Mouse (Mus musculus) kidney, postnatal 10 days (tissue): ENCODE data around the gene Lrig2.

ENCODE experiments used
- DNase-seq: peaks from one replicate; pipeline ENCODE4 v3.0.0; 2021; ENCODE audit warnings: mixed read lengths

Gene Lrig2

DNA sequence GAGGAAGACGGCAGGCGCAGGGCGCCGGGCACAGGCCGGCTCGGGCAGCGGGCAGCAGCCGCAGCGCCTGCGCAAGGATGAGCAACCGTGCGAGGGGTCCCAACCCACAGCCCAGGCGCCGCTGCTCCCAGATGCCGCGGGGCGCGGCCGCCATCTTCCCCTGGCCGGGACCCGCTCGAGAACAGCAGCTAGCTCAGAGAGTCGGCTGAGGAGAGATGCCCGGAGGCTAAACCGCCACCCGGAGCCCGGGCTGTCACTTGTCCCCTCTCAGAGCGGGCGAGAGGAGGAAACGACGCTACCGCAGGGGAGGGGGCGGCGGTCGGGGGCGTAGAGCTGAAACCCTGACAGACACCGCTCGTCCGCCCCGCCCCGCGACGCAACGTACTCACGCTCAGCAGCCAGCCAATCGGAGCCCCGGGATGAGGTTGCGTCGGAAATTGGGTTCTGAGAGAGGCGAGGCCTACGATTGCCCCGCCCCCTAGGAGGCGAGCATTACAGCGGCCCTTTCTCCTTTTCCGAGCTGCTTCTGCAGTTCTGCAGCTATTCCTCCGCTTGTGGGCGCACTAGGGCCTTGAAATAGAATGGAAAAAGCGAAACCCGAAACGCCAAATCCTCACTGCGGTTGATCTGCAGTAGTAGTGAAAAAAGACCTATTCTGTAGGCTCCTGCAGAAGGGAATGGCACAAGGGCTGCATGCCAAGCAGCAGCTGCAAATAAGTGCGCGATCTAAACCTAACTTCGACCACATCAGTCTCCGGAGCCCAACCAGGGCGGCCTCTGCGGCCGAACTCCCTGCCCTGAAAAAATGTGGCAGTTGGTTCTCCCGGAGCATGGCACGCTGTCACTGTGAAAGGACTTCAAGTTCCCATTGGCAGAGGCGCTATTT is at the start of gene Lrig2:
TSS of gene Lrig2 (minus strand) at position 381 of the 886 bp plus-strand sequence.
- DNase-seq, result peak; percentile 99

DNA sequence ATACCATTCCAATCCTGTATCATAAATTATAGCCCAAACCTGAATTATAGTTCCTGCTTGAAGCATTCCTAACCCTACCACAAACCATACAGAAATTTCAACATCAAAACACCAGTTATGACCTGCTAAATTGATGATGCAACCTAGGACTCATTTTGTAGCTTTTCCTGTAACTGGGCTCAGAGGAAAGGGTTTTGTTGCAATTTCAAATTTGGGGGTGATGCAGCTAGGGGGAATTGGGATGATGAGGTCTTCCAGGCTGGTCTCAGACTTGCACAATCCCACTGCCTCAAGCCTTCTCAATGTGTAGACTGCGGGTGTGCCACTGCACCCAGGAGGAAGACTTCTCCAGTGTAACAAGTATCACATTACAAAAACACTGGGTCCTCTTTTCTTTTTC is 44.9 kb upstream of the Lrig2 start:
- DNase-seq, result no peak

DNA sequence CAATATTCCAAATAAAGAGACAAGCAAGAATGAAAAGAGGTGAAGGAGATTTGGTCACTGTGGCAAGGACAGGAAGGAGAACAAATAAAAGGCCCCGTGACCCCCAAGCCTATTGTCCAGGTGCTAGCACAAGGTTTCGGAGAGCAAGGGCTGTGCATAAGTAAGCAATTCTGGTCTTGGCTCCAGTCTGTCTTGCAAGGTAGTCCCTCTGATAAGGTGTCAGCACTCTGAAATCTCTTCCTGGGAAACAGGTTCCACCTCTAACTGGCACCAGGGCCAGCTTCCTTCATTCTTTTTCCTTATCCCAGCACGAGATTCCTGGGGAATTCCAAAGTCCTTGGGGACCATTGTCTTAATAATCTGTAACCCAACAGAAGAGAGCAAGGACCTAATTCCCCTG is 38.9 kb upstream of the Lrig2 start:
- no peak for DNase-seq

DNA sequence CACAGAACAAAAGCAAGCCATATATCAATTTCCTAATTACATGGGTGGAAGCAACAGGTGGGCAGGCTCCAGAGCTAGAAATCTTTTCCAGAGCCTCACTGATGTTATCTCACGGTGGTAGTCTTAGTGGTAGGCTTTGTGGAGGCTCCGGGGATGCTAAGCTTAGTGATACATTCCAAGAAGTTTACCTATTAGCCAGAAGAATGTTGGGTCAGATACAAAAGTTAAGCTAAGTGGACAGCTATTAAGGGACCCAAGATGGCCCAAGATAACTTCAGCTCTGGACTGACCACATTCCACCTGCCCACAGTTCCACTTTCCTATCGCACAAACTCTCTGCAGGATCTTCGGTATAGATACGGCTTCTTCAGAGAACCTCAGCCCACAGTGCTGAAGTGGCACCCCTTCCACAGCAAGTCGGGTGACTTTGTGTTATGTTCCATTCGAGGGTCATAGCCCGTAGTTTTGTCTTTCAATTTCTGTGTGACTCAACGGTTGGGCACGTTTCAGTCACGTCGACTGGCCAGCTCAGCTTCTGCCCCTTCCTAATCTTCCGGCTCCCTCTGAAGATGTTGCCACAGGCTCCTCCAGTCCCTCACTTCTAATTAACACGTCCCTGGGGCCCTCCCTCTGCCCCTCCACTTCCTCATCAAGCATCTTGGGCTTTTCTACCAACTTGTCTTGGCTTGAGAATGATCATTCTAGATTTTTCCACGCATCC is 36.8 kb upstream of the Lrig2 start:
- no peak for DNase-seq

DNA sequence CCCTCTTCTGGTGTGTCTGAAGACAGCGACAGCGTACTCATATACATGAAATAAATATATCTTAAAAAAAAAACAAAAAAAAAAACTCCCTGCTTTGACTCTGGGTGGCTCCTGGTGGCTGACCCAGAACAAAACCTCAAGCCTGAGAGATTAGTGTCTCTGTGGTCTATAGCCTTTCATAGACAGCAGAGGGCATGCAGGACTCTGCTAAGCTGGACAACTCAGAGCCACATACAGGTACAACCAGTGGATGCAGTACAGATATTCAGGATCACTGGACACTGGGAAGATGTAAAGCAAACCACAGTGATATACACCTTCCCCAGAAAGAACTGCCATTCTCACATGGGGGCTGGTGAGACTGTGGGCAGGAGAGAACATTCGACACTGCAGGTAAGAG is 32.1 kb upstream of the Lrig2 start:
- DNase-seq, result no peak

DNA sequence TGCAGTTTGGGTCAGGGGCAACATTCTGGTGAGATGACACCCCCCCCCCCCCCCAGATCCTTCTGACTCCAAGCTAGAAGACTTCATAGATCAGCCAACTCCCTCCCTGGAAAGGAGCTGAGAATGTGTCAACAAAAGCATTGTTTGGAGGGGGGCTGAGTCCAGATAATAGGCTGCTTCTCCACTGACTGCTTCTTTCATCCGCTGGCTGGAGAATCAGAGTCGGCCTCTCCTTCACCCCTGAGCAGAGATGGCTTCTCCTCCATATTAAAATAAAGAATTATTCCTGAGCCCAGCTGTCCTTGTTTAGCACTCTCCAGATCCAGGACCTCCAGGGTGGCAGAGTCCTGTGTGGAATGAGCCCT is 30.3 kb upstream of the Lrig2 start:
- no peak for DNase-seq

DNA sequence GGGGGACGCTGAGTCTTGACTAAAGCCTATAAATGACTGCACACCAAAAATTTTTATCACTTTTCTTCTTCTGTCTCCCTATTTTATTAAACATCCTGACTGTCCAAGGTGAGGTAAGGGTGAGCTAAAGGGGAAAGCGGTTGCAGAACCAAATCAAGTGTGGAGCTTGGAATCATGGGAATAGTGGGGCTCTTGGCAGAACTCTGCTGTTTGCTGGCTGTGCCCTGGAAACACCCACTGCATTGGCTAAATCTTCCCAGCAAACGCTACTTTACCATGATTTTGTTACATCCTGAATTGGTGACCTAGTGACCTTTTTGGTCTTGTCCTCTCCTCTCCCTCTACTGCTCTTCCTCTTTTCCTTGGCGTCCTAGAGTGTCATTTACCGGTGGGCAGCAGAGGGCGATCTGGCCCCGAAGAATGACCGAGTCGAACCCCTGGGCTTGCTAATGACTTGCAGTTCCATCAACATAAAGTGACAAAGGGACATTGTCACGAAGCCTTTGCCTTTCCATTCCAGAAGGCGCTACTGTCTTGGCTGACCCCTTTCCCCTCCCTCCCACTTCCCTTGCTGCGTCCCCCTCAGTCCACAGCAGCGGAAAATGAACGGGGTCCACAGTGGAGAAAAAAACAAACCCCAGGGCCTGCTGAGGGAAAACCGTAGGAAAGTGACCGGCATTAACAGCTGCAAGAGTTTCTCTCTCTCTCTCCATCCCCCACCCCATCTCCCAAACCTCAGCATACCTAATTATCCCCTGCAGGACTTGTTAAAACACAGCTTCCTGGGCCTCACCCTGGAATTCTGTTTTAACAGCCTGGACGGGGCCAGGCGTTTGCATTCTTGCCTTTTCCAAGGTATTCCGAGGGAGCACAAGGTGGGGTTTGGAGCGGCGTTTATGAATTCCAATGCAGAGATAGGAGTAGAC is 29.7 kb upstream of the Lrig2 start:
- DNase-seq, result peak; percentile 83

DNA sequence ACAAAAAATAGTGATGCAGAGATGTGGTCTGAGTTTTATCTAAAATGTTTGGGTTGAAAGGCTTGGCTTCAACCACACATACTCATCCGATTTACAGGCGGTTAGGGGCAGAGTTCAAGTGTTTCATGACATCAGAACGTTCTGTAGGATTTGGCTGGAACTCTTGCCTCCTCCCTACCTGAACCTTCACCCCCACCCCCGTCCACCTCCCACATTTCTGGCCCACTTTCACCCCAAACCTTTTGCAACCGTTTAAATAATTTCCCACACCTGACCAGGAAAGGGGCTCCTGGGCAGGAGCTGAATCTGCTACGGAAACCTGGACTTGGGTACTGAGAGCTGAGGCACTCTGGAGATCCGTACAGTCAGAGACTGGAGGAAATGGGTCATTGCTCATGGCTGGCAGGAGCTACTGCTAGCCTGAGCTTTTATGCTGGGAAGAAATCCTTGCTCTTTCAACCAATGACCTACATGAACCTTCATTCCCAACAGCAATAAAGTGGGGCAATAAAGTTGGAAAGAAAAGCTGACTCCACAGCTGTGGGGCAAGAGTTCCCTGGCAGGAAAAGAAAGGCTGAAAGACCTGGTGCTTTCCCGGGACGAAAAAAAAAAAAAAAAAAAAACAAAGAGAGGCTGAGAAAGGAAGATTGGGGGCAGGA is 28.9 kb upstream of the Lrig2 start:
- peak; percentile 43 for DNase-seq

DNA sequence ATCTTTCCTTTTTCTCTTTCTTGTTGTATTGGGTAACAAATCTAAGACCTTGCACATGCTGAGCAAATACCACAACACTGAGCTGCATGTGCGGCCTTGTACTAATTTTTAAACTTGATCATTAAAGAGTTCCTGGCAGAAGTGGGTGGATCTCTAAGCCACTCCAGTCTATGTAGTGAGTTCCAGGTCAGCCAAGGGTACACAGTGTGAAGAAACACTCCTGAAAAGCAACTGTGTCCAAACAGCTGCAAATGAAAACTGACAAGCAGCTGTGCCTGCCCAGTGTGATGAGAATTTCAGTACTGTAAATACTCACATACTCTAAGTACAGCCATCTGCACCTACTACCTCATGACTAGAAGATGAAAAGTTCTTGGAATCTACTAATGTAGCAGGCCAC is 21.5 kb upstream of the Lrig2 start:
- no peak for DNase-seq

DNA sequence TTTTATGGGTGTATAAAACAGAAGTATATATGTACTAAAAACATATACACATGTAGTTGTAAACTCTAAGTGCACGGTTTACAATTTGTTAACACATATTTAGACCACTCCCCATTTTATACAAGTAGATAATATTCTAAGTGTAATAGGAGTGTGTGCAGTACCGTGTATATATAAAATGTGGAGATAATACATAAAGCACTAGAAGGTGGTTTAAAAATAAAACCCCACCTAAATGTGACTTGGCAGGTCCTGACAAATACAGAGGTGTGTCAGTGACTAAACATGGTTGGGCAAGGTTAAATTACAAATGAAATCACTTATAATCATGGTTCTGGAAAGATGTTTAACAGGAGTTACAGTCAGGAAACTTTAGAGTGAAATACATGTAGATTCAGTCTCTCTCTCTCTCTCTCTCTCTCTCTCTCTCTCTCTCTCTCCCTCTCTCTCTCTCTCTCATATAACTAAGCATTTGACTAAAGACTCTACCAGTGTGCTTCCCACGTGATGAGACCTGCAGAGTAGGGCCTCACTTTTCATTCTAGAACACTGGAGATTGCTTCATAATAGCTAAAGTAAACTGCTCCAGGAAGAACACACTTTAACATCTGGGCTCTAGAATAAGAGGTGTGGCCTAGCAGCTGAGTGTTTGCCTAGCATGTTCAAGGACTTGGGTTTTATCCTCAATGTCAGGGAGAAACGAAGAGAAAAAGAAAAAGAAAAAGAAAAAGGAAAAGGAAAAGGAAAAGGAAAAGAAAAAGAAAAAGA is 14.6 kb upstream of the Lrig2 start:
- DNase-seq, result no peak

DNA sequence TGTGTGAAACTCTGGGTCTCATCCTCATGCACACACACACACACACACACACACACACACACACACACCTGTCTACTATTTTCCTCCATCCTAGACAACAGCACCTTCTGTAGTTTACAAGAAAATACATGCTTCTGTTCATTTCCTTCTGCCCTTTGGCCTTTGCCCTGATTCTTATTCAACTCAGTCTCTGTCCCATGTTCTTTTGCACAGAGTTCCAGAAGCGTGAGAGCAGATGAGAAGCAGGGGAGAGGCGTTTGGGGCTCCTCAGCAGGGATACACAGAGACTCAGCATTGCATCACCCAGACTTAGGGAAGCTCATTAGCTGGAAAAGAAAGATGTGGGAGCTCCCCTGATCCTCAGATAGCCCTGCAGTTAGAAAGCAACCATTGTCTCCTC is 13.8 kb upstream of the Lrig2 start:
- no peak for DNase-seq

DNA sequence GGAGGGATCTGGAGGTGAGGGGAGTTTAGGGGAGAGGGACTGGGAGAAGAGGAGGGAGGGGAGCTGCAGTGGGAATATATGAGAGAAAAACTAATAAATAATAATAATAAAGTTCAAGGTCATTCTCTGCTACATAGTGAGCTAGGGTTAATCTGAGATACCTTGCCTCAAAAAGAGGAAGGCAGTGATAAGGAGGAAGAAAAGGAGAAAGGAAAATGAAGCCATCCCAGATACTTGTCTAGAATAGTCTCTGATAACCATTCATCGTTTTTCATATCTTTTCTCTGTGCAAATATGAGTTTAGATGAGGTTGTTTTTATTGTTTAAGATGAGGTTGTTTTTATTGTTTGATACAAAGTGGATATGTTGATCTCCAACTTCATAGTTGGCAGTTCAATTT is 13.3 kb upstream of the Lrig2 start:
- no peak for DNase-seq

DNA sequence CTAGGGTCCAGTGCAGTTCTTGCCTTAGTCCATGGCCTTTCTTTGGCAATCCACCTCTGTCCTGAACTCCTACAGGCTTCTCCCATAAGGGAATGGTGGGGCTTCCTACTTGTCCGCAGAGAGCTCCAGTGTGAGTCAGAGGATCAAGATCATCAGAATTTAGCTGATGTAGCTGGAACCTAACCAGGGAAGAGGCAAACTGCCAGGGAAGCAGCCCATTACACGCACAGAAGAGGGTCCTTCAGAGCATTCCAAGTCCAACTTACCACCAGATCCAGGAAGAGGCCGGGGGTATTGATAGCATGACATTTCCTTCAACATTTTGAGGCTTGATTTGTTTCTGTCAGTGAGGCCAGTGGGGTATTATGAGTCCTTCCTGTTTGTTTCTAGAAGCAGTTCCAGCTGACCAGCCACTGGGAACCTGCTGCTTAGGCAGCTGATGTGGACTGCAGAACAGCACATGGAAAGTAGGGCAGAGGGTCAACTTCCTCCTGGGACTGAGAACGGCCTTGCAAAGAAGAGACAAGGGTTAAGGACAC is 11.7 kb upstream of the Lrig2 start:
- DNase-seq, result peak; percentile 72

DNA sequence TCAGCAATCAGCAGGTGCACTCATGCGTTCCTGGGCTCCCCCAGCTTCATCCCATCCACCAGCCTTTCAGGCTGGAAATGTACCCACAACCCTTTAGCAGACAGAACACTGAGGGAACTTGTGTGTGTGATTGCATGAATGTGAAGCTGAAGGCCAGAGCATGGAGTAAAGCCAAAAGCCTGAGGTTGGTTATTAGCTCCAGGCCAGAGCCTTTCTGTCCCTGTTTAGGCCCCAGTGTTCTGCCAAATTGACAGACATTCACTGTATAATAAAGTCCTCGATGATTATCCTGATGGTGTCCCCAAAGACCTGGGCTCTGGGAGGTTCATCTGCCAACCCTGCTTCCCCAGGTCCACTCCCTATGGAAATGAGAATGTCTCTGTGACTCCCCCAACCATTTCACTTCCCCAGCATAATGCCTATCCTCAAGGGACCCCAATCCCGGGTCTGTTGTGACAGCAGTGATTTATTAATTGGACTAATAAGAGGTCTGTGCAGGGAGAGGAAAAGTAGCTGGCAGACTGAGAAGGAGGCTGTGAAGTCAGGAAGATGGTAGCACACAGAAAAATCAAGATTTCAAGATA is 9.7 kb upstream of the Lrig2 start:
- no peak for DNase-seq

DNA sequence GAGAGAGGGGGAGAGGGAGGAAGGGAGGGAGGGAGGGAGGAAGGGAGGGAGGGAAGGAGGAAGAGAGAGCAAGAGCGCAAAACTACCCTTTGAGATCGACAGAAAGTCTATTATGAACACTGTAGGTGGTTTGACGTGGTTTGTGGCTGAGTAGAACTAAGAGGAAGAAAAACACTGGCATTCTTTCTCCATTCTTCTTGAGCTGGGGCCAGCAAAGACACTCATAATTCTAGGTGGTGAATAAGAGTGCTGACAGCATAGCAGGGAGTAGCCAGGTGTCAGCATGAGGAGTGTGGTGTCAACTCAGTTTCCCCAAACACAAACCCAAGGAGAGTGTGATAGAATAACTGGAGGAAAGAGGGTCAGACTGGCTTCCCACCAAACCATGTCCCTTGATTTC is 8.8 kb upstream of the Lrig2 start:
- DNase-seq, result no peak

DNA sequence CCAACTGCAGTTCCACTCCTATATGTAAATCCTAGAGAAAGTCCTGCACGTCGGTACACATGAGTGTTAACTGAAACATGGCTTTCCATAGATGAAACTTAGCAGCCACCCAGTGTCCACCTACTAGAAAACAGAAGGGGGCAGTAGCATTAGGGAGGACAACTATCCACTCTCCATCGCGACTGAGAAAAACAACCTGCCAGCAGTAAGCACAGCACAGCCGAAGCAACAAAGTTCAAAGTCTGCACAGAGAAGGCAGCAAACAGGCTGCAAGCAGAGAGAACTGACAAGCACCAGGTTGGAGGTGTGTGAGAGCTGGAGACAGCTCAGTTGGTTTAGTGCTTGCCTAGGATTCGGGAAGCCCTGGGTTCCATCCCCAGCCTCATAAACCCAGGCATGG is 7.2 kb upstream of the Lrig2 start:
- DNase-seq, result peak; percentile 62

DNA sequence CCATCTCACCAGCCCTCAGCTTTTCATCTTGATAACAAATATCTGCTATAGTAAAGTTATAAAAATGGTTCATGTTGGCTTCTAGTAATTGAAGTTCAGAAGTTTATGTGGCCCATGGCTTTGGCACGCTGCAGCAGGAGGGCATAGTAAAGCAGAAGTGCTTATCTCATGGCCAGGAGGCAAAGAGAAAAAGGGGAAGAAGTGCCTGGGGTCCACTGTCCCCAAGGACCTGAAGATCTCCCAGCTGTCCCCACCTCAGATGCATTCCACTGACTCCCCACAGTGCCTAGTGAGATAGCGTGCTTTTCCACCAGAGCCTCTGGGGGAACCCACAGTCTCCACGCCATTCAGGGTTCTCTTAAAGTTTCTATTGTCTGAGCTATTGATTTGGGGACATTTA is 6.7 kb upstream of the Lrig2 start:
- DNase-seq, result no peak

DNA sequence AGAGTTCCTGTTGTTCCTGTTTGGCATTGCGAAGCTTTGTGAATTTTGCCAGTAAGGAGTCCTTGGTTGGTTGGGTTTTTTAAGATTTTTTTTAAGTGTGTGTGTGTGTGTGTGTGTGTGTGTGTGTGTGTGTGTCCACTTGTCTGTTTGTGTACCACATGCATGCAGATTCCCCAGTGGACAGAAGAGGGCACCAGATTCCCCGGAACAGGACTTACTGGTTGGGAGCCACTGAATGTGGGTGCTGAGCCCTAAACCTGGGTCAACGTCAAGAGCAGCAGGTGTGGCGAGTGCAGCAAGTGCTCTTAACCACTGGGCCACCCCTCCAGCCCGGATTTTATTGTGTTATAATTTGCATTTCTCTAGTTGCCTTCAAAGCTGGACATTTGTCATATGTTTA is 5.4 kb upstream of the Lrig2 start:
- no peak for DNase-seq

DNA sequence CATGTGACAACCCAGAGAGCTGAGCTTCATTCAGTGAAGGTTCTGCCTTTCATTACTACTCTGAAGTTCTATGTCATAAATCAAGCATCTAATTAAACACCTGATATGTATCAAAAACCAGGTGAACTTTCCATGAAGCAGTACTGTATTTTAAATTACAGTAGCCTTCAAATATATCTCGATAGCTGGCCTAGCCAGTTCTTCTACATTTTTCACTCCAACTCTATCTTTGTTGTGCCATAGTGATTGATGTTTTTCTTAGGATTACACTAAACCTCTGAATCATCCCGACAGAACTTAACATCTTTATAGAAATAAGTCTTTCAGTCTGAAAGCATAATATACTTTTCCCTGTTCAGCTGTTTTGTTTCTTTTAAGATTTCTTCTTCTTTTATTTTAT is 2.8 kb upstream of the Lrig2 start:
- no peak for DNase-seq

DNA sequence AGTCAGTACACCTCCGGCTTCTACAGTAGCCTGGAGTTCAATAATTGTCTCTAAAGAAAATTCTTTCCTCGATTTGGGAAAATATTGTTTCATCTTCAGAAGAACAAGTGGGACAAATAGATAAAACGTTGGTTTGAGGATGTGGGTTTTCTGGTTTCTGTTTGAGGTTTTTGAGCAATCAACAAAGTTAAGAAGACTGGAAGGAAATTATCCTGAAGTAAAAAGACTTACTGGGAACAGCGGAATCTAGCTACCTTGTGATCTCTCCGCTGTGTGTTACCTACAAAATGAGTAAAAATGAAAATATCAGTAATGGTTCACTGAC is 668 bp upstream of the Lrig2 start:
- no peak for DNase-seq

DNA sequence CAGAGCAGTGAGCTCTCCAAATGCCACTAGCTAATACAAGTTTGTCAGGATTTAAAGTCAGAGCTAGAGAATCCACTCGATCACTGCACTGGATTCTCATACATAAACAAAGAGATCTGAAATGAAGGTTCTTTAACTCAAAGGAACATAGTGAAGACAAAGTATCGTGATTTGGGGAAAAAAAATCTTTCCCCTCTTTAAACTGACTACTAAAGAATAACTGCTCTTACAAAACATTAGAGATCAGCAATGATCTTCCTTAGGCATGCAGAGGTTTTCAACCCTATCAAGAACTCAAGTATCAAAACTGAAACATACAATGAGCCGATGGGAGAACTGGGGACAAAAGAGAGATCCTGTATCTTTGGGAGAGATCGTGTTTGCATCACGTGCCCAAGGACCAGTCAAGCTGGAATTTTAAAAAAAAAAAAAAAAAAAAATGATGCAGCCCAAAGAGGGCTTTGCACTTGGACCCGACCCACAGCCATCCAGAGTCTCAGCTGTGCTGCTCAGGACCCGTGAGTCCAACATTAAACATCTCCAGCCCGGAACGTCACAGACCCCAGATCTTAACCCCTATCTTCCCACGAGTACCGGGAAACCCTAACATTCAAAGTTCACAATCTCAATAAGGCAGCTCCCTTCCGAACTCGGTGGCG is 818 bp downstream of the Lrig2 start:
- no peak for DNase-seq
